Mouse (Mus musculus): Measurements from ENCODE around the gene Scaf1. TPM values are rescaled to one million over a fixed set of nuclear protein-coding genes. Genes with fewer than 3 reads are reported as not detected.
A peak's percentile ranks its signal among the peaks of the same experiment; 100 is the strongest.

Gene Scaf1
- polyA plus RNA-seq, 1 experiment from 2014 or later = 24.5 TPM

DNA sequence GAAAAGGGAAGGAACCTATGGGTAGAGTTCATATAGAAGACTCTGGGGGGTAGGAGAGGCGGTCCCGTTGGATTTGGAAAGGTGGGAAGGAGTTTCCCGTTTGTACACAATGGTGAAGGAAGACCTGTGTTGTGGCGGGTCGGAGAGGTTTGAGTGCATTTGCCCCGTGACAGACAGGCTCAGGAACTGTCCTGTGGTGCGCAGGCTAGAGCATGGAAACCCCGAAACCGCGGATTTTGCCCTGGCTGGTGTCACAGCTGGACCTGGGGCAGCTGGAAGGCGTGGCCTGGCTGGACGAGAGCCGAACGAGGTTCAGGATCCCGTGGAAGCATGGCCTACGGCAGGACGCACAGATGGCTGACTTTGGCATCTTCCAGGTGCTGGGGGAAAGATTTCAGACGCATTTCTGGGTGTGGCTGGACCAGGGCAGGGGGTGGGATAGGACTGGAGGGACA is 17.6 kb downstream of the Scaf1 start, which contains the start of gene Bcl2l12:
Gene Bcl2l12, minus strand, starts transcription at position 212 of the 455 bp plus-strand sequence.
- no peak for ATAC-seq (ENCODE audit: insufficient read depth, low FRiP score)
- peaks cover 43% of the 10 kb centered on the region for H3K36me3 ChIP-seq (ENCODE audit: control insufficient read depth, insufficient read depth, low read length)
- under 1% methylated on average over 18 of the region's 18 CpGs for WGBS

GRCm38 (mm10) chr7:44997940-44998428 is 18.2 kb downstream of the Scaf1 start:
- Histone ChIP-seq H3K4me1 (ENCODE audit: control insufficient read depth, insufficient read depth, low read length) (peaks cover 32% of the 10 kb centered on the region), H3K9me3 (replicated peaks; ENCODE audit: control insufficient read depth, low read length) (no peaks in the 10 kb centered on the region), H3K36me3 (ENCODE audit: control insufficient read depth, insufficient read depth, low read length) (peaks cover 38% of the 10 kb centered on the region), H3K9ac (ENCODE audit: low read length) (peak overlapping the region; percentile 89), H3K4me3 (replicated peaks; ENCODE audit: low read length) (peak overlapping the region; percentile 82), H3K4me2 (ENCODE audit: low read depth, low read length) (peak overlapping the region; percentile 94), H3K27ac (ENCODE audit: low read length) (peak overlapping the region; percentile 92), H3K27me3 (ENCODE audit: control insufficient read depth, insufficient read depth, low read length) (no peaks in the 10 kb centered on the region)
- WGBS = 2% methylated on average over 15 of the region's 15 CpGs
- ATAC-seq (ENCODE audit: insufficient read depth, low FRiP score) = no peak

More for the DNA sequence above, 17.6 kb downstream of the Scaf1 start, which contains the start of gene Bcl2l12:
- H3K4me1 ChIP-seq (ENCODE audit: control insufficient read depth, insufficient read depth, low read length) = peaks cover 32% of the 10 kb centered on the region
- peak within 1 kb of the TSS; percentile 82 for H3K4me3 ChIP-seq (replicated peaks; ENCODE audit: low read length)
- H3K9ac ChIP-seq (ENCODE audit: low read length) = peak within 1 kb of the TSS; percentile 89
- peak within 1 kb of the TSS; percentile 92 for H3K27ac ChIP-seq (ENCODE audit: low read length)
- no peaks in the 10 kb centered on the region for H3K27me3 ChIP-seq (ENCODE audit: control insufficient read depth, insufficient read depth, low read length)
- no peaks in the 10 kb centered on the region for H3K9me3 ChIP-seq (replicated peaks; ENCODE audit: control insufficient read depth, low read length)
- H3K4me2 ChIP-seq (ENCODE audit: low read depth, low read length) = peak within 1 kb of the TSS; percentile 94

DNA sequence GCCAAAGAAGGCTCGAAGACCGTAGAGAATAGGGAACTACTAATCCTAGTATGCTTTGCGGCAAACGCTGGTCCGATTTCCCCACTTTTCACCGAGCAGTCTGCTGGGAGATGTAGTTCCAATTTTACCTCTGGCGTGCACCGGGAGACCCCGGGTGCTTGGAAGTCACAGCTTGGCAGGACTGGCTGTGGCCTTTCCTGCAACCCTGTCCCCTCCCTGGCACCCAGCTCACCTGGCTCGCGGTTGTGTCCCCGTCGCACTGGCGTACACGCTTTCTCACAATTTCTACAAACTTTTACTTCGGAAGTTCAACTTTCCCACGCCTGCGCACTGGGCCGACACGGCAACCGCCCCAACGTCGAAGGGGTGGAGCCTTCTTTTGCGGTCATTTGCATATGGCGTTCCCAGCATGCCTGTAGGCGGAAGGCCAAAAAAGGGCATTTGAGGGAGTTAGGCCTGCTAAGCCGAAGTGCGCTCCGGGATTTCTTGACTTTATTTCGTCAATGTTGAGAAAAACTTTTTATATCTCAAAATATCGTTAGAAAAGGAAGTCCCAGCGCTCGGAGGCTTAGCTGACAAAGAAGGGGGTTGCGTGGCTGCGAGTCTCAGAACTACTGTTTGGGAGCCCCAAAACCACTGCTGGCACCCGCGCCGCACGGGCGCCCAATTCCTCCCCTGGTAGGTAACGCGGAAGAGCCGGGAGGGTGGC is 18.8 kb downstream of the Scaf1 start, which contains the start of gene Irf3:
Gene Irf3, plus strand, starts transcription at position 418 of the 709 bp plus-strand sequence.
- peak within 1 kb of the TSS; percentile 92 for H3K27ac ChIP-seq (ENCODE audit: low read length)
- H3K4me3 ChIP-seq (replicated peaks; ENCODE audit: low read length) = peak within 1 kb of the TSS; percentile 82
- H3K9ac ChIP-seq (ENCODE audit: low read length) = peak within 1 kb of the TSS; percentile 89
- peak; percentile 93 for ATAC-seq (ENCODE audit: insufficient read depth, low FRiP score)
- H3K27me3 ChIP-seq (ENCODE audit: control insufficient read depth, insufficient read depth, low read length) = no peaks in the 10 kb centered on the region
- peaks cover 32% of the 10 kb centered on the region for H3K36me3 ChIP-seq (ENCODE audit: control insufficient read depth, insufficient read depth, low read length)
- peaks cover 32% of the 10 kb centered on the region for H3K4me1 ChIP-seq (ENCODE audit: control insufficient read depth, insufficient read depth, low read length)
- H3K4me2 ChIP-seq (ENCODE audit: low read depth, low read length) = peak within 1 kb of the TSS; percentile 94
- WGBS = under 1% methylated on average over 43 of the region's 43 CpGs
- no peaks in the 10 kb centered on the region for H3K9me3 ChIP-seq (replicated peaks; ENCODE audit: control insufficient read depth, low read length)

DNA sequence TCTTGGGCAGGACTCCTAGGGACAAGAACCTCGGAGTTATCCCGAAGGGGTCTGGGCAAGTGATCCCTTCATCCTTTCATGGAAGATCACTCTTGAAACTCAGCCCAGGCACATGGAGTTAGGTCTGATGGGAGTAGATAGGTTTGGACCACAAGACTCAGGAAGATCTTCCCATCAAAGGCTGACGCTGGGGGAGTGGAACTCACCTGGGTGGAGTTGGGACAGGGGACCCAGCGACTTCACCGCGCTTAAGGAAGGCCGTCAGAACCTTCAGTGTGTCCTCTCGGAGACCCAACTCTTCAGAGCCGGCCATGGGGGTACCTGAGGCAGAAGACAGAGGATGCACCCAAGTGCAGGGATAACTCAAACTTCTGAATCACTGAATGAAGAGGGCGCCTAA is 19.5 kb downstream of the Scaf1 start:
- 8% methylated on average over 10 of the region's 10 CpGs for WGBS
- no peak for ATAC-seq (ENCODE audit: insufficient read depth, low FRiP score)
- peak overlapping the region; percentile 89 for H3K9ac ChIP-seq (ENCODE audit: low read length)

DNA sequence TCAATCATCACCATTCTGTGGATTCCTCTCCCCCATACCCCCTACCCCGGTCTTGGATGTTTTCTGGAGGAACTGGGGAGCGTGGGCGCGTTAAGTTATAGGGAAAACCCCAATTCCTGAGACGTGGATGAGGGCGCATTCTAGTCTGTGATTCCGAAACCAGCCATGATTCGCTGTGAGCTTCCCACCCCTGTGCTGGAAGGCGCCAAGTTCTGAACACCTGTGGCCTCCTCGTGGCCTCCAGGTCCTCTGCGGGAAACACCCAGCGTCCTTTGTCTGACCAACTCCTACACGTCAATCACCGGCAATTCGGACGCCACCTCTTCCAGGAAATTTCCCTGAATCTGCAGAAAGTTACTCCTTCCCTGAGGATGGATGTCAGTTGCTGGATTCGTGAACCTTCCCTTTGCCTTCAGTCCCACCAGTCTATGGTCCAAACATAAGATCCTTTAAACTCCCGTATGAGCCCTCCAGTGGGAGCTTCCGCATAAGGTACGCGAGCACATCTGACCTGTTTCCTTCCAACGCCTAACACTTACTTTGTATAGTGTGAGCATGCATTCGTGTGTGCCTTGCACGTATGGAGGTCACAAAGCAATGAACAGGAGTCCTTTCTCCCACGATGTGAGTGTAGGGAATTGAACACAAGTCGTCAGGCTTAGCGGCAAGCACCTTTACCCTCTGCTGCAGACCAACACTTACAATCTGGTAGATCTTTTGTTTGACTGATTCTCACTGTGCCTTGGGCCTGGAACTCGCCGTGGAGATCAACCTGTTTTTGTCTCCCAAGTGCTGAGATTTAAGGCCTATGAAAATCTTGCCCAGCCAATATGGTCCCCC is 29.1 kb downstream of the Scaf1 start:
- H3K9ac ChIP-seq (ENCODE audit: low read length) = peak overlapping the region; percentile 73
- H3K9me3 ChIP-seq (replicated peaks; ENCODE audit: control insufficient read depth, low read length) = no peaks in the 10 kb centered on the region
- peak overlapping the region; percentile 97 for H3K4me3 ChIP-seq (replicated peaks; ENCODE audit: low read length)
- H3K4me2 ChIP-seq (ENCODE audit: low read depth, low read length) = peak overlapping the region; percentile 54
- peaks cover 24% of the 10 kb centered on the region for H3K4me1 ChIP-seq (ENCODE audit: control insufficient read depth, insufficient read depth, low read length)
- ATAC-seq (ENCODE audit: insufficient read depth, low FRiP score) = peak; percentile 11
- peaks cover 3% of the 10 kb centered on the region; the same call in 1 of the 2 replicates for H3K36me3 ChIP-seq (ENCODE audit: control insufficient read depth, insufficient read depth, low read length)
- under 1% methylated on average over 29 of the region's 29 CpGs for WGBS
- H3K27ac ChIP-seq (ENCODE audit: low read length) = peak overlapping the region; percentile 96
- no peaks in the 10 kb centered on the region for H3K27me3 ChIP-seq (ENCODE audit: control insufficient read depth, insufficient read depth, low read length)

More for the DNA sequence above, 19.5 kb downstream of the Scaf1 start:
- H3K4me1 ChIP-seq (ENCODE audit: control insufficient read depth, insufficient read depth, low read length) = peaks cover 32% of the 10 kb centered on the region
- H3K36me3 ChIP-seq (ENCODE audit: control insufficient read depth, insufficient read depth, low read length) = peaks cover 31% of the 10 kb centered on the region
- no peaks in the 10 kb centered on the region for H3K27me3 ChIP-seq (ENCODE audit: control insufficient read depth, insufficient read depth, low read length)
- peak overlapping the region; percentile 82 for H3K4me3 ChIP-seq (replicated peaks; ENCODE audit: low read length)
- H3K9me3 ChIP-seq (replicated peaks; ENCODE audit: control insufficient read depth, low read length) = no peaks in the 10 kb centered on the region
- peak overlapping the region; percentile 94 for H3K4me2 ChIP-seq (ENCODE audit: low read depth, low read length)
- peak overlapping the region; percentile 91 for H3K27ac ChIP-seq (ENCODE audit: low read length)

GRCm38 (mm10) chr7:44986192-44986878 is 29.8 kb downstream of the Scaf1 start, which contains the start of gene Prmt1:
TSS of gene Prmt1 (minus strand) at chr7:44986568.
- Histone ChIP-seq H3K27me3 (ENCODE audit: control insufficient read depth, insufficient read depth, low read length) (no peaks in the 10 kb centered on the region), H3K4me1 (ENCODE audit: control insufficient read depth, insufficient read depth, low read length) (peaks cover 24% of the 10 kb centered on the region), H3K36me3 (ENCODE audit: control insufficient read depth, insufficient read depth, low read length) (peaks cover 8% of the 10 kb centered on the region; the same call in 1 of the 2 replicates), H3K4me3 (replicated peaks; ENCODE audit: low read length) (peak within 1 kb of the TSS; percentile 97), H3K27ac (ENCODE audit: low read length) (peak within 1 kb of the TSS; percentile 96), H3K9ac (ENCODE audit: low read length) (peak within 1 kb of the TSS; percentile 98), H3K9me3 (replicated peaks; ENCODE audit: control insufficient read depth, low read length) (no peaks in the 10 kb centered on the region), H3K4me2 (ENCODE audit: low read depth, low read length) (peak within 1 kb of the TSS; percentile 56)
- under 1% methylated on average over 37 of the region's 42 CpGs for WGBS
- ATAC-seq (ENCODE audit: insufficient read depth, low FRiP score) = peak; percentile 97

DNA sequence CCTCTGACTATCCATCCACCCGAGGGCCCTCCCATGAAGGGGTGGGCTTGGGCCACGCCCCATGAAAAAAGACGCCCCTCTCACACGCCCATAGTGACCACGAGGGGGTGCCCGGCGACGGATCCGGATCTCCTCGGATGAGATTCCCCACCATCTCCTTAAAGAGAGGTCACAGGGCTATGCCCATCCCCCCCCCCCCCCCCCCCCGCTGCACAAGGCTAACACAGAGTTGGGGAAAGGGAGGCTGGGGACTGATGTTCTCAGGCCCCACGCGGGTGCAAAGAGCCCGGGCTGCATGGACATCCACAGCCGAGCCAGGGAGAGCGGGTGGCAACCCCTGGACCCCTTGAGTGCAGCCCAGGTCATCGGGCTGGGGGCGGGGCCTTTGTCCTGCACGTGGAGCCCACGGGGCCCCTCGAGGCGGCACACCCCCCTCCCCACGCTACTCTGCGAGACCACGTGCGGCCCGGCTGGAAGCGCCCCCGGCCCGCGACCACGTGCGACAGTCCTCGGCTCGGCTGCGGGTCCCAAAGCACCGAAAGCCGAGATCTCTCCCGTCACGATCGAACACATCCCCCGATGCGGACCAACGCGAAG is 30.5 kb downstream of the Scaf1 start:
- peak overlapping the region; percentile 98 for H3K9ac ChIP-seq (ENCODE audit: low read length)
- peak overlapping the region; percentile 97 for H3K4me3 ChIP-seq (replicated peaks; ENCODE audit: low read length)
- no peaks in the 10 kb centered on the region for H3K9me3 ChIP-seq (replicated peaks; ENCODE audit: control insufficient read depth, low read length)
- ATAC-seq (ENCODE audit: insufficient read depth, low FRiP score) = no peak; the same call in 1 of the 2 replicates
- no peaks in the 10 kb centered on the region for H3K27me3 ChIP-seq (ENCODE audit: control insufficient read depth, insufficient read depth, low read length)
- WGBS = 1% methylated on average over 44 of the region's 45 CpGs
- H3K27ac ChIP-seq (ENCODE audit: low read length) = peak overlapping the region; percentile 96
- peaks cover 12% of the 10 kb centered on the region; the same call in 1 of the 2 replicates for H3K36me3 ChIP-seq (ENCODE audit: control insufficient read depth, insufficient read depth, low read length)
- peak overlapping the region; percentile 56 for H3K4me2 ChIP-seq (ENCODE audit: low read depth, low read length)
- H3K4me1 ChIP-seq (ENCODE audit: control insufficient read depth, insufficient read depth, low read length) = peaks cover 24% of the 10 kb centered on the region

DNA sequence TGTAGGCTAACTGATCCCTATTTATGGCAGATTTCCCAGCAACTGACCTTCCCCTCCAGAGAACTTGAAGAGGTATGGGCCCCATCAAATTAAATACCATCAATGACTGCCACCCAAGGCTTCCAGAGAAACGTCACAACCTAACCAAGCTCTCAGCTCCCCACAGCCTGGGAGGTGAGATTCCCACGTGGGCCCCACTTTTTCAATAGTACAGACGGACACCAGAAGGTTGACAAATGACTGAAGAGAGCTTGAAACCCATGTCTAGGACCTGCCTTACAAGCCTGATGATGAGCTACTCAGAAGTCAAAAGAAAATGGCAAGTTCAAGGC is 31.4 kb downstream of the Scaf1 start:
- Histone ChIP-seq H3K27me3 (ENCODE audit: control insufficient read depth, insufficient read depth, low read length) (no peaks in the 10 kb centered on the region), H3K4me1 (ENCODE audit: control insufficient read depth, insufficient read depth, low read length) (peaks cover 24% of the 10 kb centered on the region), H3K9ac (ENCODE audit: low read length) (peak overlapping the region; percentile 98; the same call in 1 of the 2 replicates), H3K9me3 (replicated peaks; ENCODE audit: control insufficient read depth, low read length) (no peaks in the 10 kb centered on the region), H3K4me2 (ENCODE audit: low read depth, low read length) (peak overlapping the region; percentile 56), H3K4me3 (replicated peaks; ENCODE audit: low read length) (peak overlapping the region; percentile 97), H3K27ac (ENCODE audit: low read length) (0 out of 2 replicates have a peak overlapping the region, but pooled peaks have one; percentile 5), H3K36me3 (ENCODE audit: control insufficient read depth, insufficient read depth, low read length) (peaks cover 17% of the 10 kb centered on the region)
- ATAC-seq (ENCODE audit: insufficient read depth, low FRiP score) = no peak
- 27% methylated on average over 3 of the region's 3 CpGs for whole genome bisulfite sequencing

Data from stomach, embryonic 16.5 days (tissue).